Comparison of ENCODE assay signal across 13 mouse cellular contexts in genomic region chr10:127663590-127663989, GRCm38 (mm10). TPM values are rescaled to one million over a fixed set of nuclear protein-coding genes. Genes with fewer than 3 reads are reported as not detected.
DNase-seq lines count a peak whose midpoint lies in the region; ATAC-seq lines count a peak whose summit lies in the region.
"Had no signal": no experiment of that assay in that cellular context is flagged by ENCODE, and none has a peak within 500 bp of the region (broad histone marks: within the 10 kb centered on the region; RNA-seq: fewer than 3 reads in every experiment).

No protein-coding gene starts in this region.

- no peaks in the 10 kb centered on the region for H3K9me3 ChIP-seq in heart, embryonic 12.5 days (replicated peaks)
- H3K9me3 ChIP-seq in heart, embryonic 11.5 days (replicated peaks; ENCODE audit: control insufficient read depth, low read length) = no peaks in the 10 kb centered on the region
- H3K9me3 ChIP-seq in lung, embryonic 15.5 days = no peaks in the 10 kb centered on the region
- no peaks in the 10 kb centered on the region for H3K9me3 ChIP-seq in embryonic facial prominence, embryonic 12.5 days
- H3K9me3 ChIP-seq in neural tube, embryonic 15.5 days (replicated peaks) = no peaks in the 10 kb centered on the region

- H3K4me2 ChIP-seq in heart, embryonic 12.5 days = peak overlapping the region; percentile 87
- H3K4me2 ChIP-seq in heart, embryonic 11.5 days = no peak overlapping the region
- peak overlapping the region; percentile 81 for H3K4me2 ChIP-seq in lung, embryonic 15.5 days
- H3K4me2 ChIP-seq in embryonic facial prominence, embryonic 12.5 days (replicated peaks) = peak overlapping the region; percentile 86
- peak overlapping the region; percentile 96; the same call in 1 of the 2 replicates for H3K4me2 ChIP-seq in neural tube, embryonic 15.5 days

- H3K36me3 ChIP-seq in heart, embryonic 12.5 days = peaks cover 50% of the 10 kb centered on the region
- peaks cover 8% of the 10 kb centered on the region for H3K36me3 ChIP-seq in heart, embryonic 11.5 days (ENCODE audit: control insufficient read depth, insufficient read depth, low read length)
- H3K36me3 ChIP-seq in lung, embryonic 15.5 days = peaks cover 42% of the 10 kb centered on the region
- peaks cover 34% of the 10 kb centered on the region for H3K36me3 ChIP-seq in embryonic facial prominence, embryonic 12.5 days
- no peaks in the 10 kb centered on the region for H3K36me3 ChIP-seq in neural tube, embryonic 15.5 days

- no peak for DNase-seq in lung, postnatal 36 days
- no peak for DNase-seq in thymus, postnatal 4 days
- no peak for DNase-seq in thymus, postnatal 0 days (ENCODE audit: low spot score)
- DNase-seq: adrenal gland, postnatal 10 days; heart, adult 18-20 months; midbrain, embryonic 14.5 days; thymus, adult 18-20 months had no signal

- 18% methylated on average over 5 of the region's 5 CpGs for WGBS in heart, embryonic 12.5 days
- 32% methylated on average over 5 of the region's 5 CpGs for WGBS in heart, embryonic 11.5 days (ENCODE audit: insufficient replicate concordance)
- 22% methylated on average over 5 of the region's 5 CpGs for WGBS in lung, embryonic 15.5 days
- 27% methylated on average over 5 of the region's 5 CpGs for WGBS in embryonic facial prominence, embryonic 12.5 days
- 22% methylated on average over 5 of the region's 5 CpGs for WGBS in neural tube, embryonic 15.5 days

- H3K9ac ChIP-seq in heart, embryonic 12.5 days = peak overlapping the region; percentile 23
- H3K9ac ChIP-seq in heart, embryonic 11.5 days (ENCODE audit: low read depth, low read length) = no peak overlapping the region
- H3K9ac ChIP-seq in lung, embryonic 15.5 days = no peak overlapping the region
- H3K9ac ChIP-seq in embryonic facial prominence, embryonic 12.5 days = no peak overlapping the region
- H3K9ac ChIP-seq in neural tube, embryonic 15.5 days (replicated peaks) = no peak overlapping the region

- no peak overlapping the region for H3K27ac ChIP-seq in heart, embryonic 12.5 days (ENCODE audit: poor library complexity, severe bottlenecking)
- H3K27ac ChIP-seq in heart, embryonic 11.5 days (ENCODE audit: low read depth, low read length) = no peak overlapping the region
- peak overlapping the region; percentile 92 for H3K27ac ChIP-seq in lung, embryonic 15.5 days
- peak overlapping the region; percentile 85; the same call in 1 of the 2 replicates for H3K27ac ChIP-seq in embryonic facial prominence, embryonic 12.5 days
- no peak overlapping the region for H3K27ac ChIP-seq in neural tube, embryonic 15.5 days (replicated peaks)

- H3K4me3 ChIP-seq in heart, embryonic 12.5 days = no peak overlapping the region
- no peak overlapping the region for H3K4me3 ChIP-seq in heart, embryonic 11.5 days (ENCODE audit: low read depth, low read length)
- 0 out of 2 replicates have a peak overlapping the region, but pooled peaks have one; percentile 27 for H3K4me3 ChIP-seq in lung, embryonic 15.5 days
- 0 out of 2 replicates have a peak overlapping the region, but pooled peaks have one; percentile 15 for H3K4me3 ChIP-seq in embryonic facial prominence, embryonic 12.5 days
- no peak overlapping the region for H3K4me3 ChIP-seq in neural tube, embryonic 15.5 days (replicated peaks)

- peaks cover 11% of the 10 kb centered on the region for H3K27me3 ChIP-seq in heart, embryonic 12.5 days (replicated peaks)
- H3K27me3 ChIP-seq in heart, embryonic 11.5 days (ENCODE audit: control insufficient read depth, insufficient read depth, low read length) = peaks cover 10% of the 10 kb centered on the region
- H3K27me3 ChIP-seq in lung, embryonic 15.5 days = no peaks in the 10 kb centered on the region
- H3K27me3 ChIP-seq in embryonic facial prominence, embryonic 12.5 days = no peaks in the 10 kb centered on the region
- H3K27me3 ChIP-seq in neural tube, embryonic 15.5 days (replicated peaks) = peaks cover 78% of the 10 kb centered on the region

- ATAC-seq in heart, embryonic 12.5 days (ENCODE audit: insufficient number of reproducible peaks, low FRiP score) = no peak
- ATAC-seq in heart, embryonic 11.5 days (replicated peaks; ENCODE audit: insufficient number of reproducible peaks, low FRiP score, low TSS enrichment) = no peak
- ATAC-seq in lung, embryonic 15.5 days (ENCODE audit: borderline replicate concordance, extremely low read depth, low FRiP score, low TSS enrichment) = no peak
- no peak for ATAC-seq in embryonic facial prominence, embryonic 12.5 days (ENCODE audit: insufficient number of reproducible peaks, insufficient read depth, low FRiP score, low TSS enrichment)
- ATAC-seq in neural tube, embryonic 15.5 days (ENCODE audit: low FRiP score) = no peak
- ATAC-seq: forebrain, embryonic 14.5 days had no signal

- H3K4me1 ChIP-seq in heart, embryonic 12.5 days (replicated peaks) = peaks cover 62% of the 10 kb centered on the region
- peaks cover 43% of the 10 kb centered on the region for H3K4me1 ChIP-seq in heart, embryonic 11.5 days (ENCODE audit: control insufficient read depth, insufficient read depth, low read length)
- H3K4me1 ChIP-seq in lung, embryonic 15.5 days = peaks cover 64% of the 10 kb centered on the region
- peaks cover 52% of the 10 kb centered on the region for H3K4me1 ChIP-seq in embryonic facial prominence, embryonic 12.5 days
- peaks cover 61% of the 10 kb centered on the region for H3K4me1 ChIP-seq in neural tube, embryonic 15.5 days

RNA-seq across cellular contexts. Expression of gene Nemp1, which starts 3.1 kb away (rescaled TPM):
- polyA plus RNA-seq in heart, embryonic 12.5 days (2016; fragmentation: Nextera tagmentation; extraction: Ambion mirVana) = 8.9 and 9.2 TPM in 2 replicates
- polyA plus RNA-seq in heart, embryonic 11.5 days (2014; fragmentation: Nextera tagmentation; extraction: Ambion mirVana) = 6.7 and 8.4 TPM in 2 replicates
- polyA plus RNA-seq in lung, embryonic 15.5 days (2015; fragmentation: Nextera tagmentation; extraction: Ambion mirVana) = 11.8 TPM in 2 replicates
- 9.0 and 11.9 TPM in 2 replicates for polyA plus RNA-seq in embryonic facial prominence, embryonic 12.5 days (2016; fragmentation: Nextera tagmentation; extraction: Ambion mirVana)
- polyA plus RNA-seq in neural tube, embryonic 15.5 days (2015; fragmentation: Nextera tagmentation; extraction: Ambion mirVana) = 3.4 and 4.7 TPM in 2 replicates
- polyA plus RNA-seq in thymus, postnatal 0 days (2015; fragmentation: Nextera tagmentation; extraction: Ambion mirVana) = 10.6 and 10.9 TPM in 2 replicates

RNA-seq across cellular contexts. Expression of gene Nab2, which starts 4.8 kb away (rescaled TPM):
- polyA plus RNA-seq in heart, embryonic 12.5 days (2016; fragmentation: Nextera tagmentation; extraction: Ambion mirVana) = 13.4 and 13.7 TPM in 2 replicates
- polyA plus RNA-seq in heart, embryonic 11.5 days (2014; fragmentation: Nextera tagmentation; extraction: Ambion mirVana) = 7.9 and 10.1 TPM in 2 replicates
- 14.2 and 15.4 TPM in 2 replicates for polyA plus RNA-seq in lung, embryonic 15.5 days (2015; fragmentation: Nextera tagmentation; extraction: Ambion mirVana)
- 18.8 and 19.5 TPM in 2 replicates for polyA plus RNA-seq in embryonic facial prominence, embryonic 12.5 days (2016; fragmentation: Nextera tagmentation; extraction: Ambion mirVana)
- polyA plus RNA-seq in neural tube, embryonic 15.5 days (2015; fragmentation: Nextera tagmentation; extraction: Ambion mirVana) = 2.5 and 4.8 TPM in 2 replicates
- 9.2 and 10.0 TPM in 2 replicates for polyA plus RNA-seq in thymus, postnatal 0 days (2015; fragmentation: Nextera tagmentation; extraction: Ambion mirVana)

RNA-seq across cellular contexts. Expression of gene Stat6, which starts 20.8 kb away (rescaled TPM):
- polyA plus RNA-seq in heart, embryonic 12.5 days (2016; fragmentation: Nextera tagmentation; extraction: Ambion mirVana) = 27.8 and 28.2 TPM in 2 replicates
- 21.0 and 27.1 TPM in 2 replicates for polyA plus RNA-seq in heart, embryonic 11.5 days (2014; fragmentation: Nextera tagmentation; extraction: Ambion mirVana)
- 33.1 and 37.6 TPM in 2 replicates for polyA plus RNA-seq in lung, embryonic 15.5 days (2015; fragmentation: Nextera tagmentation; extraction: Ambion mirVana)
- polyA plus RNA-seq in embryonic facial prominence, embryonic 12.5 days (2016; fragmentation: Nextera tagmentation; extraction: Ambion mirVana) = 13.0 and 13.3 TPM in 2 replicates
- polyA plus RNA-seq in neural tube, embryonic 15.5 days (2015; fragmentation: Nextera tagmentation; extraction: Ambion mirVana) = 5.0 and 11.5 TPM in 2 replicates
- polyA plus RNA-seq in thymus, postnatal 0 days (2015; fragmentation: Nextera tagmentation; extraction: Ambion mirVana) = 38.4 and 47.9 TPM in 2 replicates

RNA-seq across cellular contexts. Expression of gene Myo1a, which starts 41.4 kb away (rescaled TPM):
- 0.22 and 0.32 TPM in 2 replicates for polyA plus RNA-seq in heart, embryonic 12.5 days (2016; fragmentation: Nextera tagmentation; extraction: Ambion mirVana)
- polyA plus RNA-seq in heart, embryonic 11.5 days (2014; fragmentation: Nextera tagmentation; extraction: Ambion mirVana) = 0.14 and 0.49 TPM in 2 replicates
- 0.20 and 0.34 TPM in 2 replicates for polyA plus RNA-seq in lung, embryonic 15.5 days (2015; fragmentation: Nextera tagmentation; extraction: Ambion mirVana)
- polyA plus RNA-seq in embryonic facial prominence, embryonic 12.5 days (2016; fragmentation: Nextera tagmentation; extraction: Ambion mirVana) = 0.20 and 0.58 TPM in 2 replicates
- polyA plus RNA-seq in neural tube, embryonic 15.5 days (2015; fragmentation: Nextera tagmentation; extraction: Ambion mirVana) = 1.2 and 2.1 TPM in 2 replicates
- 0.62 and 0.68 TPM in 2 replicates for polyA plus RNA-seq in thymus, postnatal 0 days (2015; fragmentation: Nextera tagmentation; extraction: Ambion mirVana)
- polyA plus RNA-seq: midbrain, embryonic 14.5 days had no signal

RNA-seq across cellular contexts. Expression of gene Lrp1, which starts 42.6 kb away (rescaled TPM):
- 43.3 and 46.1 TPM in 2 replicates for polyA plus RNA-seq in heart, embryonic 12.5 days (2016; fragmentation: Nextera tagmentation; extraction: Ambion mirVana)
- 32.8 and 34.6 TPM in 2 replicates for polyA plus RNA-seq in heart, embryonic 11.5 days (2014; fragmentation: Nextera tagmentation; extraction: Ambion mirVana)
- polyA plus RNA-seq in lung, embryonic 15.5 days (2015; fragmentation: Nextera tagmentation; extraction: Ambion mirVana) = 72.6 and 73.6 TPM in 2 replicates
- 115 TPM in 2 replicates for polyA plus RNA-seq in embryonic facial prominence, embryonic 12.5 days (2016; fragmentation: Nextera tagmentation; extraction: Ambion mirVana)
- polyA plus RNA-seq in neural tube, embryonic 15.5 days (2015; fragmentation: Nextera tagmentation; extraction: Ambion mirVana) = 102 and 108 TPM in 2 replicates
- 8.0 and 8.6 TPM in 2 replicates for polyA plus RNA-seq in thymus, postnatal 0 days (2015; fragmentation: Nextera tagmentation; extraction: Ambion mirVana)

Comparison
In these comparisons a context has a peak if more than half of its experiments do, and no peak if none do; other contexts are left out.
1. H3K27ac ChIP-seq: peak in lung, embryonic 15.5 days (single experiment) and embryonic facial prominence, embryonic 12.5 days (single experiment); none in heart, embryonic 12.5 days (single experiment), heart, embryonic 11.5 days (single experiment) and neural tube, embryonic 15.5 days (single experiment).
2. H3K4me3 ChIP-seq: peak in lung, embryonic 15.5 days (single experiment) and embryonic facial prominence, embryonic 12.5 days (single experiment); none in heart, embryonic 12.5 days (single experiment), heart, embryonic 11.5 days (single experiment) and neural tube, embryonic 15.5 days (single experiment).